Mouse (Mus musculus) megakaryocyte-erythroid progenitor cell, adult 5-6 weeks (primary cell): ENCODE measurements around the gene Sppl3. TPM values are rescaled to one million over a fixed set of nuclear protein-coding genes. Genes with fewer than 3 reads are reported as not detected.
"Not testable (repeated sequence)": the region's sequence is repeated elsewhere in the genome, so short reads cannot be mapped to it uniquely, and the experiment has no call there.

Source experiments
- ATAC-seq: replicated peaks from 2 replicates; pipeline ENCODE4 v1.8.0; 2016; ENCODE audit warnings: mild to moderate bottlenecking, inconsistent platforms; ENCODE audit not compliant: severe bottlenecking, poor library complexity, low FRiP score, low TSS enrichment
- total RNA-seq, 2 experiments: library from RNA; stranded (forward) in 1 of 2; stranded (reverse) in 1 of 2; fragments of 200-1000, 215-1000 nt in 1 of 2; fragments of >200 nt in 1 of 2; fragmentation: Nextera tagmentation in 1 of 2; gene quantifications; 2 replicates each; pipeline ENCODE4 v1.2.3; 2014 to 2017

The Sppl3 gene
- total RNA-seq, 2 experiments from 2014 or later = 20.0 to 47.5 TPM

DNA sequence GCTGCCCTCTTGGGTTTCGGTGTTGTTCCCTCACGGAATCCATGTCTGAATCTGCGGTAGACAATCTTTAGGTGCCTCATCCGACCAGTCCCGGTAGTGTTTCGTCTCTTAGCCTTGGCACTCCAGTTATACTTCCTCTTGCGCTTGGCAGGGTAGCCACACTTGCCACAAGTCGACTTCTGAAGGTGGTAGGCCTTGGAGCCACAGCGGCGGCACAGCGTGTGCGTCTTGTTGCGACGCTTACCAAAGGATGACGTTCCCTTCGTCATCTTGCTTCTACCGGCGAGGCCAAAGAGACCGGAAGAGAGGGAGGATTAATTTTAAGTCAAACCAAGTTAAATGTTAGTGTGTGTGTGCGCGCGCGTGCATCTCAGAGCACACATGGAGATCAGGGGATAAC lies 92.3 kb downstream of the Sppl3 start:
- not testable (repeated sequence) for ATAC-seq

DNA sequence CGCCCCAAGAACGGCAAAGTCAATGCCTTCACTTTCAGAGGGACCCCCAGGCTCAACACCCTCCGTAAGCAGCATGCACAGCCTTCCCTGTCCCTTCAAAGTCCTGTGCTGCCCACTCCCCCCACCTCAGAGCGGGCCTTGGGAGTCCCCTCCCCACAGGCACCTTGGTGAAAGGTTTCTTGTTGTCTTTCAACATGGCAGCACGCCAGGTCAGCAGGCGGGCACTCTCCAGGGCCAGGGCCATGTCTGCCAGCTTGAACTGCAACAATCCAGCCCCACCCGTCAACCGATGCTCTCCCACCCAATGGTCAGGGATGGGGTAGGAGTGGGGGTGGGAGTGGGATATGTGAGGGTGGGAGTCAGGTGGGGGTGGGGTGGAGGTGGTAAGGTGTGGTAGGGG lies 100.2 kb downstream of the Sppl3 start:
- ATAC-seq = no peak

DNA sequence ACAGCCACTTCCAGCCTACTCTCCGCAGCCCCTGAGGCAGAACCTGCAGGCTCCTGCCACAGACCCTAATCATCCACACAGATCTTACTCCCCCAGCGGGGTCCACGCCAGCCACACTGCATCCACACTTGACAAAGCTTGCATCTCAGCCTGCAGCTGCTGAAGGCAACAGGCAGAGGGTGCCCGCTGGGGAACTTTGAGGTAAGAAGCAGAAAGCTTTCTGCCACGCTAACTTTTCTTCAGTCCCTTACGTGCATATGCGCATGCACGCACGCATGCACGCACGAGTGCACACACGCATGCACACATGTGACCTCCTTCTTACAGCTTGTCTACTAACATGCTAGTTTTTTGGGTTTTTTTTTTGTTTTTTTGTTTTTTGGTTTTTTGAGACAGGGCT lies 102.3 kb downstream of the Sppl3 start:
- no peak for ATAC-seq

DNA sequence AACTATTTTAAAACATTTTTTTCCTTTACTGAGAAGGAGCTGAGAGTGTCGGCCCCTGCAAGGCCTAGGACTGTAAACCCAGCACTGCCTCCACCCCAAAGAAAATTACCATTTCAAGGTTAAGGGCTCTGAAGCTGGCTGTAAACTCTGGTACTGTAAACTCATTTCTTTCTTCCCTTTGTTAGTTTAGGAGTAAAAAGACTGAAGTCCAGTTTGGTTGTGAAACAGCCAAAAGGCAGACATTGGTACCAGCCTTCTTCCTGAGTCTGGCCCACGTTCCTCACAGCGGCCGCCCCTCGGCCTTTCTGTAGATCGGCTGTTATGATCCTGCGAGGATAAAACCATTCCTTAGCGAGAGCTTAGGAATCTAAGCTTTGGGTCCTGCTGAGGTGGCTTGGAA lies 103.6 kb downstream of the Sppl3 start:
- no peak for ATAC-seq

DNA sequence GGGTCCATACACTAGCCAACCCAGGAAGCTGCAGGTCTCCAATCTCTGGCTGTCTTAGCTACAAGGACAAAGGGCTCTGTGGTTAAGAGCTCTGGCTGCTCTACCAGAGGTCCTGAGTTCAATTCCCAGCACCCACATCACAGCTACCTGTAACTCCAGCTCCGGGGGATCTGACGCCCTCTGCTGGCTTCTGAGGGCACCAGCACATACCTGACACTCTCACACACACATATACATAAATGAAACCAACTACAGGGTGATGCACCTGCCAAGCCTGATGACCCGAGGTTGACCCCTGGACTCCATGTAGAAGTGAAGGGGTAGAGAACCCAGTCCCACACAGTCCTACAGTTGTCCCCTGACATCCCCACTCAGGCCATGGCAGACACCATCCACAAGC lies 105.5 kb downstream of the Sppl3 start:
- ATAC-seq = no peak

DNA sequence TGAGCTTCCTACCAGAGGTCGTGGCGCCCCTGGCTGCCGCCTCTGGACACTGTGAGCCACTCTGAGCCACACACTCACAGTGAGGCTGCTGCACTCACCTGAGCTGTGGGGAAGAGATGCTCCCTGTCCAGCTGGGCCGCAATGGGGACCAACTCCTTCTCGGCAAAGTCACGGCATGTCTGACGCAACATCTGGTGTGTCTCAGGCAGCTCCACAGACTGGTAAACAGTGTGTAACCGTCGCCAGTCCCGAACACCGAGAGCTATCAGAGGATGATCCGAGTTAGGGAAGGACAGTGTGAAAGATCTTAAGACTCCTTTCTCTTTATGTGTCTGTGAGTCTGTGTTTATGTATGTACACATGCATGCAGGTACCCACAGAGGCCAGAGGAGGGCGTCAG lies 106.5 kb downstream of the Sppl3 start:
- ATAC-seq = no peak

DNA sequence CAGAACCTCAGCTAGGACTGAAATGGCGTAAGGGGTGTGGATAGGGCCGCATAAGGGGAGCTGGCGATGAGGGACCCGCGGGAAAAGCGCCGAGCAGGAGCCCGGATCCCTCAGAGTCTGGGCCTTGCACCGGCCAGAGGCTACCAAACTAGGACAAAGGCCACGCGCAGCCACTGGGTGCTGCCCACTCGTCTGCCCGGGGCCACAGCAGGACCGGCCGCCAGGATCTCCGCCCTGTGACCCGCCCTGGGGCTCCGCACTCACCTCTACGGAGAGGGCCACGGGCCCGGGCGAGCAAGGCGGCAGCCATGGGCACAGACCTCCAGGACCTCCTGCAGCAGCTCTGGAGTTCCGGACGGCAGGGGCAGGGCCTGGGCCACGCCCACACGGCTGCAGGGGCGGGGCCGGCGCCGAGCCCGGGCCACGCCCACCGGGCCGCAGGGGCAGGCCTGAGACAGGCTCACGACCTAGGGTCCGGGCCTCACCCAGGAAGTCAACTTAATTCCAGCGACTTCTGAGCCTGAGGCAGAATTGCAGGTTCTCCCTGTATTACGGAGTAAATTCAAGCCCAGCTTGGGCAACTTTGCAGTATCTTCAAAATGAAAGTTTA lies 108.1 kb downstream of the Sppl3 start, which contains the start of gene Acads:
TSS of gene Acads (minus strand) at position 386 of the 610 bp plus-strand sequence.
- ATAC-seq = peak; percentile 85

DNA sequence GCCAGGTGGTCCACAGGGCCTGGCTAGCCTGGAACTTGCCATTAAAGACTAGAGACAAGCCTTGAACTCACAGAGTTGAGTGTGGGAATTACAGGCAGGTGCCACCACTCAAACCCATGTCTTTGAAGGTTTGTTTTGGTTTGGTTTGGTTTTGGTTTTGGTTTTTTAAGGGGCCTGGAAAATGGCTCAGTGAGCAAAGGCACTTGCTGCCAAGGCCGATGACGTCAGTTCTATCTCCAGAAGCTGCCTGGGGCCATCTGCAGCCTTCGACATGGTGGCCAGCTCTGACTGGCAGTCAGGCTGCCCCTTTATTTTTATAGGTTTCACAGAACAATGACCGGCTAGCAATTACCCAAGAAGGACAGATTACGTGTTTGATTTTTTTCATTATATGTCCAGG lies 110.0 kb downstream of the Sppl3 start:
- no peak for ATAC-seq

DNA sequence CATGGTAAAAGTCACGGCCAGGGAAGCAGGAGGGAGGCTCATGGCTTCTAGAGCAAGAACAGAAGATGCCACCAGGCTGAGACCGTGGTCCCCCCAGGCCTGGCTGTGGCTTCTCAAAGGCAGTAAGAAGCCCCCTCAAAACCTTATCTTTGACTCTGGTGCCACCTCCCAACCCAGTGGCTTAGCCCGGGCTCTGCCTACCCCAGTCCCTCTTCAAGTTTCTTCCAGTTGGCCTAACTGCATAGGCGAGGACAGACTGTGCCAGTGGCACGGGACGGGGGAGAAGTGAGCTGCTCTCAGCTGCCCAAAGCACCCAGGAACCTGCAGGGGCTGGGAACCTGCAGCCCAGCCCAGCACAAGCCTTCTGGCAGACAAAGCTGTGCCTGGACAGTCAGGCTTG lies 113.8 kb downstream of the Sppl3 start:
- no peak for ATAC-seq

DNA sequence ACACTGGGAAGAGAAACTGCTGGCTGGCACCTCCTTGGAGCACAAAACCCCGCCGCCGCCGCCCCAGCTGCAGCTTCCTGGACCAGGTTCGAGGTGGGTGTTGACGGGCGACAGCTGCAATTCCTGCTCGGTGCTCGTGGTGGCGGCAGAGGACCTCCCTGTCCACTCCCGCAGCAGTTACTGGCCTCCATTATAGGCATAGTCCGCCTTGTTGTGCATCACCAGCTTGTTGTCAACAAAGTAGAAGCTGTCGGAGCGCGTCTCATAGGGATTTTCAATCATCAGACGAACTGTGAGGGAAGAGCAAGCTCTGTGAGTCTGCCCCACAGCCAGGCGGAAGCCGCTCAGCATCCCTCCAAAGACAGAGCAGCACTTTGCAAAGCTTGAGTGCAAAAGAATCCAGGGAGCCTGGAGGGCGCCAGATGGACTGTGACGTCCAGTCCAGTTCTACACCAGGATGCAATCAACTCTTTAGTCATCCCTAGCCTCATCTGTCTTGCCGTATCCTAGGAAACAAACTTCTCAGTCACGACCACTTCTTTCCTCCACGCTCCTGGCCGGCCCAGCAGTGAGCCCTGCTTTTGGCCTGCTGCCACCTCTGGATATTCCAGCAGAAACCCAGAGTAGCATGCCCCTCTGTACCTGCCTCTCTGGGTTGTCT lies 114.4 kb downstream of the Sppl3 start:
- peak; percentile 95 for ATAC-seq

DNA sequence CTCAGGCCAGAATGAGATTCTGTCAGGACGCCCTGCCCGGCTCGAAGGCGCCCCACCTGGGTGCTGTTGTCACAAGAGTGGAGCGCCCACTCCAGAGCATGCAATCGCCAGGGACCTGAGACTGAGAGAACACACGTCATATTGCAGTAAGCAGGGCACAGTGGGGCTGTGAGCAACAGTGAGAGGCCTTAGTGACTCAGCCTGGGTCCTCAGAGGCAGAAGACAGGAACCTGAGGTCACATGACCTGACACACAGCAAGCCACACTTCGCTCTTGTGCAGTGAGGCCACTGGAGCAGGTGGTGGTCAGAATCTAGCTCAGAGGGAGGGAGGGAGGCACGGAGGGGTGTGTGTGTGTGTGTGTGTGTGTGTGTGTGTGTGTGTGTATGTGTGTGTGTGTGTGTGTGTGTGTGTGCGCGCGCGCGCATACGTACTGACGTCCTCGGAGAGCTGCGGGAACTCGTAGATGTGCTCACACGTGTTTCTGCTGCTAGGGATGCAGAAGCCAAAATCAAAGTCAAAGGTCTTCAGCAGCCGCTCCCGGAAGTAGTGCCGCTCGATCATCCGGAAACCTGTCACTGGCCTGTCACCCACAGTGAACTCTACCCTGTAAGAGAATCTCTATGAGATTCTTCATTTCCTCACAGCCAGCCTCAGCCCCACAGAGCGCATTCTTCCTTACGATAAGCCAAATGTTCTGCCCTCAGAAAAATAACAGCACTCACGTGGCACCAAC lies 115.8 kb downstream of the Sppl3 start:
- ATAC-seq = no peak

DNA sequence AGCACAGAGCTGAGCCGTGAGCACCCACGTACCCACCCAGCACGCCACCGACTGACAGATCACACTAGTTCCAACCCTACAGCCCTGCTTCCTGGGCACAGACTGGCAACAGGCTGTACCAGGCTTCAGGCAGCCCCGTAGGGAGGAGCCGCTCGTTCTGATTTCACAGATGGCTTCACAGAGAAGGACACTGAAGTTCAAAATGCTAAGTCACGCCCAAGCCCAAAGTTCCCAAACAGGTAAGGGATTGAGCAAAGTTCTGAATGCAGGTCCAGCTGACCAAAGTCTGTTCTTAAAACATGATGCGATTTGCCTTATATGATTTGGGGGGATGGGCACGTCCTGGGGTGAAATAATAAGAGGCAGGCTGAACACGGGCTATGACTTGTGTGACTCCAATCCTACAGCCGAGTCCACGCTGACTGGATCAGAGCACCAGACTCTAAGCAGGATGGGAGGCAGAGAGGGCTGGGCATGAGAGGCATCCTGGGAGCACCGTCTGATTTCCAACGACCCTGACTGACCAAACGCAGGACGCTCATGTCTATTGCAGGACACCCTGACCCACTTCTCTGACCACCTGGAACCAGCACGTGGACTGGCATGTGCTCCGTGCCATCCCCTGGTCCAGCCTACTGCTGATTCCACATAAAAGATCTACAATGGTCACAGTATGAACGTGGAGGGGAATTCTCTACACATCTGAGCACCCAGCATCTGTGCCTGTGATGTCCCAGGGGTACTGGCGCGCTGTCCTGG lies 116.7 kb downstream of the Sppl3 start:
- no peak for ATAC-seq

DNA sequence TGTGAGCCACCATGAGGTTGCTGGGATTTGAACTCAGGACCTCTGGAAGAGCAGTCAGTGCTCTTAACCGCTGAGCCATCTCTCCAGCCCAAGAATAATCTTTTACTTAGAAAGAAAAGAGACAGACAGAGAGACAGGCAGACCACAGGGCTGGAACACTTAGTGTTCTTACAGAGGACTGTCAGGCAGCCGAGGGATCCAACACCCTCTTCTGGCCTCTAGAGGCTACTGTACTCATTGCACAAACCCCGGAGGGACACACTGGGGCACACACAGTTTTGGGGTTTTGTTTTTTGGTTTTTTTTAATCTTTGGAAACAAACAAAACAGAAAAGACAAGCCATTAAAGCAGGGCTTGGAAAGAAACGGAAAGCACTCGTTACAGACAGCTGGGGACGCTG lies 118.4 kb downstream of the Sppl3 start:
- ATAC-seq = no peak

DNA sequence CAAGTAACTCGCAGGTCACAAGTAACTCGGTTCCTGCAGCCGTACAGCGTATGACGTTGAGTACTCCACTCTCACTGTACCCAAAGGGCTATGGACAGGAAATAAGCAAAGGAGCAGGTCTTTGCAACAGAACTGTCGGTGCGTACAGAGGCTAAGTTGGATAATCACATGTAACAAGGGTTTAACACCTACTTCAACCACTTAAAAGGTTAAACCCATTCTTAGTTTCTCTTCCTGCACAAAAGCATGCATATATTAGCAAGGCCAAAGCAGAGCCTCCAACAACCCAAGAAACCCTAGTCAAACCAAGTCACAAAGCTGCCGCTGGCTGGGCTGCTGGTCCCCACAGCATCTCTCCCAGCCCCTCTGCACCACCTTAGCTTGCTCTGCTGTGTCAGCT lies 121.5 kb downstream of the Sppl3 start:
- ATAC-seq = no peak

DNA sequence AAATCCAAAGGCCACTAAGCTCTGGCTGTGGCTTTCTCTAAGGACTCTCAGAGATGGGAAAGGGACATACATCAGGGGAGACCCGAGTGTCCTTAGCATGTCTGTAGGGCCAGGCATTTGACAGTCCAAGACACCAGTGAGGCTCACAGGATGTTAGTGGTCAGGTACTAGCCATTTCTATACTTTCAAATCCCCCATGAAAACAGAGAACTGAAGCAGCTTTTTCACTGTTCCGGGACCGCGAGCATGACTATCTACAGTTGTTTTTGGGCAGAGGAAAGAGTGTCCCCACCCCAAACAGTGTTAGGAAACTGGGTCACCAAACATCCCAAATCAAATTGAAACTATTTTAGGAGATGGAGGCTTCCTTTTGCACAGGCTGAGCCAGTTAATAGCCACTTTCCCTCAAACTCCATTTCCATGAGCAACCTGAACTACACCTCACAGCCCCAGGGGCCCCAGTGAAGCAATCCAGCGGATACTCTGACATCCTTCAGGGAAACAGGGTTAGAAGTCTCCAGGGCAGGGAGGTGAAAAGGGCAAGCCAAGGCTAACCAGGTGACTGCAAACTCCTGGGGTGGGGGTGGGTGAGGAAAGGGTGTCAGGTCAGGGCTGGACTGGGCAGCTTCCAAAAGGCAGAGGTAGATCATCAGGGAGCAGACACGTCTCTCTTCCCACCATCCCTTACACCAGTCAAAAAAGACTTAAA lies 122.6 kb downstream of the Sppl3 start:
- no peak for ATAC-seq

DNA sequence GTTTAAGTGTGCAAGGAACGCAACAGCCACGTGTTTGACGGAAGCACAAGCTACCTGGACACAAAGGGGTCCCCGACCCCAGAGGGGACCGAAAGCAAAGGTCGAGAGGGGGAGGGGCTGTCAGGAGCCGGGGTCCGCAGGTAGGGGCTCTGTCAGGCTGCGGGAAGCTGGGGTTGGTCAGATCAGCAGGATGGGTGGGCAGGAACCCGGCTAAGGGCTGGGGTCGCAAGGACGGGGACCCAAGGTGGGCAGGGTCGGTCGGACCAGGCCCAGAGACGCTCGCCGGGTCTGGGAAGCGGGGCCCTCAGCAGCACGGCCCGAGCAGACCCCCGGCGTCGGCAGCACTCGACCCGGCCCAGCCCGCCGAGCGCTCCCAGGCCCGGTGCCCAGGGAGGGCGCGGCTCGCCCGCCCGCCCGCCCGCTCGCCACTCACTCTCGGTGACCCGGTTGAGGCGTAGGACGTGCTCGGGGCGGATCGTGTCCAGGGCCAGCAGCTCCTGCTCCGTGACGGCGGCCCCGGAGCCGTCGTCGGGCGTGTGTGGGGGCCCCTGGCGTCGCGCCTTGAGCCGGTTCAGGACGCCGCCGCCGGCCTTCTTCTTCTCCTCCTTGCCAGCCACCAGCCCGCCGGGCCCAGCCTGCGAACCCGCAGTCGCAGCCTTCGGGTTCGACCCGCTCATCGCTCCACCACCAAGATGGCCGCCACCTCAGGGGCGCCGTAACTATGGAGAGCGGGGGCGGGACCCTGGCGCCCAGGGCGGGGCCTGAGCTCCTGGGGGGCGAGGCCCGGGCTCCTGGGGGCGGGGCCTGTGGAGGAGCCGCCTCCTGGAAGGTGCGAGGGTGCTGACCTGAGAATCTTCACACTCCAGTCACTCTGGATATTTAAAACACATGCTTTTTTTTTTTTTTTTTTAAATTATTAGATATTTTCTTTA lies 123.6 kb downstream of the Sppl3 start, which contains the start of gene Unc119b:
TSS of gene Unc119b (minus strand) at position 742 of the 932 bp plus-strand sequence.
- ATAC-seq = peak; percentile 96

DNA sequence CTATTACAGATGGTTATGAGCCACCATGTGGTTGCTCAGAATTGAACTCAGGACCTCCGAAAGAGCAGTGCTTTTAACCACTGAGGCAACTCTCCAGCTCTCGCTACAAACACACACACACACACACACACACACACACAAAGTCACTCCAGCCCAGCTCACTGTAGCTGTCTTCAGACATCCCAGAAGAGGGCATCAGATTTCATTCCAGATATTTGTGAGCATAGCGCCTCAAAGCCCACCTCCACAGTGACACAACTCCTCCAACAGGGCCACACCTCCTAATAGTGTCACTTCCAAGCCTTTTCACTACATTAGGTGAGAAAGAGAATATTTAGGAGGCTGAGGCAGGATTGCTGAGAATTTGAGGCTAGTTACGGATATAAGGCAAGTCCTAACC lies 128.2 kb downstream of the Sppl3 start:
- no peak for ATAC-seq

DNA sequence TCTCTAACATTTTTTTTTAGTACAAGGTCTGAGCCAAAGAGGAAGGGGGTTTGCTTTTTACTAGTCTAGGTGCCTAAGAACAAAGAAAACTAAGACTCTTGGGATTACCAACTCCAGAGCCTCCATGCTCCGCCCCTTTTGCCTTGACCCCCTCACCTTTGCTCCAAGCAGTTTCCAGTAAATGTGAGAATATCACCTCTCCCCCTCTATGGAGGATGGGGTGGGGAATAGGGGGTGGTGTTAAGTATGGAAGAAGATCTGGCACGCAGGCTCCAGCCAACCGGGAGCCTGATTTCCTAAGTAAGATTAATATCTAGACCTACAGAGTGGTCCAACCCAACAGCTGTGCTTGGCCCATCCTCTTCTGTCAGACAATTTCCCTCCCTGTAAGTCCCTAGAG lies 129.8 kb downstream of the Sppl3 start:
- ATAC-seq = no peak
